Mouse (Mus musculus) embryonic facial prominence, embryonic 14.5 days (tissue): ENCODE measurements around the gene Ambra1. TPM values are rescaled to one million over a fixed set of nuclear protein-coding genes. Genes with fewer than 3 reads are reported as not detected.

ENCODE experiments used
- ATAC-seq: fragments of 200-750 bp; cut with Nextera tagmentation; 2 replicates; pipeline ENCODE4 v1.8.0; 2017; ENCODE audit warnings: low read depth, moderate number of reproducible peaks, moderate TSS enrichment
- DNase-seq: peaks from one replicate; pipeline ENCODE4 v3.0.0-alpha.2; 2015; ENCODE audit warnings: low spot score
- H3K27ac ChIP-seq: fragments of 300-500 bp; sonication (generic); replicated peaks from 2 replicates; pipeline ENCODE4 v1.5.1; 2014; ENCODE audit warnings: low read depth, mild to moderate bottlenecking, low read length, moderate library complexity
- H3K27me3 ChIP-seq: fragments of 300-500 bp; sonication (generic); replicated peaks from 2 replicates; pipeline ENCODE4 v1.6.1; 2014; ENCODE audit warnings: low read length; ENCODE audit not compliant: control insufficient read depth, insufficient read depth
- H3K36me3 ChIP-seq: fragments of 300-500 bp; sonication (generic); 2 replicates; pipeline ENCODE4 v1.6.1; 2014; ENCODE audit warnings: low read length, mixed read lengths; ENCODE audit not compliant: control insufficient read depth, insufficient read depth
- H3K4me1 ChIP-seq: fragments of 300-500 bp; sonication (generic); 2 replicates; pipeline ENCODE4 v1.6.1; 2014; ENCODE audit warnings: antibody characterized with exemption, low read length; ENCODE audit not compliant: control insufficient read depth, insufficient read depth
- H3K4me2 ChIP-seq: fragments of 300-500 bp; sonication (generic); 2 replicates; pipeline ENCODE4 v1.6.1; 2014; ENCODE audit warnings: low read depth, mild to moderate bottlenecking, low read length, moderate library complexity, mixed read lengths
- H3K4me3 ChIP-seq: fragments of 300-500 bp; sonication (generic); 2 replicates; pipeline ENCODE4 v1.5.1; 2014; ENCODE audit warnings: low read depth, mild to moderate bottlenecking, low read length
- H3K9ac ChIP-seq: fragments of 300-500 bp; sonication (generic); 2 replicates; pipeline ENCODE4 v1.6.1; 2014; ENCODE audit warnings: low read depth, mild to moderate bottlenecking, low read length, moderate library complexity, mixed read lengths
- H3K9me3 ChIP-seq: fragments of 300-500 bp; sonication (generic); 2 replicates; pipeline ENCODE4 v1.6.1; 2016; ENCODE audit warnings: low read length; ENCODE audit not compliant: control insufficient read depth
- WGBS: fragments of 180-500 bp; shearing (Covaris S2); extraction: QIAGEN DNeasy Blood & Tissue Kit; methylation state at CpG from one replicate; pipeline ENCODE4 v1.1.7; 2014; 5-methylcytosine and 5-hydroxymethylcytosine counted together
- polyA plus RNA-seq: library from polyadenylated mRNA; unstranded; fragments of >200 nt; fragmentation: Nextera tagmentation; extraction: Ambion mirVana; gene quantifications from 2 replicates; pipeline ENCODE4 v1.2.1, GENCODE M21; 2014

Gene Ambra1
- polyA plus RNA-seq, 1 experiment from 2014 or later = 15.3 TPM

DNA sequence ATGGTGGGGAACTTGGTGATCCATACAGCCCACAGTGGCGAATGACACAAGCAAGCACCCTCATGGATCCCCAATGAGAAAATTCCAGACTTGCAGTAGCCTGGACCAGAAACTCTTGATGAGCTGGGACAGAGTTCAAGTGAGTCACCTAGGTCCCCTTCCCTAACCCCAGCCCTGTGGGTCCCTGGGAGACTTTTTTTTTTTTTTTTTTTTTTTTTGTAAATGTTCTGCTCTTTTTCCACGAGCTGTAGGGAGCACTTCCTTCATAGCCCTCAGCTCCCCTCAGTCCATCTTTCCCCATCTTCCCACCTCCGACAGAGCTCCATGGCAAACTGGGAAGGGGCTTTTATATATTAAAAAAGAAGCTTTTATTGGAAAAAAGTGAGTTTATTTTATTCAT lies 199.5 kb downstream of the Ambra1 start:
- DNase-seq (no peak), ATAC-seq (no peak)
- H3K9ac ChIP-seq = peak overlapping the region; percentile 97; the same call in 1 of the 2 replicates
- no peak overlapping the region for H3K27ac ChIP-seq
- H3K36me3 ChIP-seq = peaks cover 20% of the 10 kb centered on the region; the same call in 1 of the 2 replicates
- peaks cover 14% of the 10 kb centered on the region for H3K4me1 ChIP-seq
- H3K4me2 ChIP-seq = peak overlapping the region; percentile 58
- peaks cover 4% of the 10 kb centered on the region; the same call in 1 of the 2 replicates for H3K27me3 ChIP-seq
- H3K9me3 ChIP-seq = no peaks in the 10 kb centered on the region
- peak overlapping the region; percentile 71 for H3K4me3 ChIP-seq
- 57% methylated on average over 3 of the region's 3 CpGs for WGBS

DNA sequence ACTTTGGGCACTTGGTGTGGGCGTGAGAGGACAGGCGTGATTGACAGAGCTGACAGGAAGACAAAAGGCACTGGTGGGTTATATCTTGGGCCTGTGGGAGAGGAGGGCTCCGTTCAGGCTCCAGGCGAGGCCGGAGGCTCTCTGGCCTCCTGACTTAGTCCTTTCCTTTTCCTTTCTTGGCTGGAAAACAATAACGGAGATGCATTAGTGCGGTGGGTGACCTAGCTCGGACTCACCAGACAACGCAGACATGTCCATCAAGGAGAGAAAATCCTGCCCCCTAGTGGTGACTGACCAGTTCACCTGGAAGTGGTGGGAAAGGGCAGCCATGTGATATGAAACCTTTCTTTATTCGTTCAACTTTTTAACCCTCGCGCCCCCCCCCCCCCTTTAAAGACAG lies 200.0 kb downstream of the Ambra1 start:
- Histone ChIP-seq H3K27me3 (no peaks in the 10 kb centered on the region), H3K9ac (peak overlapping the region; percentile 97), H3K4me3 (peak overlapping the region; percentile 71), H3K4me1 (peaks cover 14% of the 10 kb centered on the region), H3K27ac (no peak overlapping the region), H3K9me3 (no peaks in the 10 kb centered on the region), H3K4me2 (peak overlapping the region; percentile 58), H3K36me3 (peaks cover 24% of the 10 kb centered on the region; the same call in 1 of the 2 replicates)
- ATAC-seq = no peak
- 8% methylated on average over 11 of the region's 12 CpGs for WGBS
- DNase-seq = peak; percentile 90

DNA sequence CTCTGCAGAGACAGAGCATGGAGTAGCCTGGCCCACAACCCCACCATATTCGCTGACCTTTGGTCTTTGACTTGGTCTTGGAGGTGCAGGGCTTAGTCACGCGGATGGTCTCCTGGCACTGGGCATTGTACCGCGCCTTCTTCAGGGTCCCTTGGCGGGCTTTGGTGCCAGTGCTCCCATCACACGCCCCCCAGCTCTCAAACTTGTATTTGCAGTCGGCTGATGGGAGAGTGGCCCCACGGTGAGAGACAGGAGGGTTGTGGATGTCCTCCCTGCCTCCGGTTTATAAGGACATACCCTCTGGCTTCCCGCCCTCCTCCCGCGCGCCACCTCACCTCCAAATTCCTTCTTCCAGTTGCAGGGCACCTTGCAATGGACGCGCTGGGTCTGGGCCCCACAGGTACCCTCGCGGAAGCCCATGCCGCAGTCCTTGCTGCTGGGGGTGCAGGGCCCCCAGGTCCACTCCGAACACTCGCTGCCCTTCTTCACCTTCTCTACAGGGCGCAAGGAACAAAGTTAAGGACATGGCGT lies 200.9 kb downstream of the Ambra1 start:
- DNase-seq (no peak), ATAC-seq (no peak)
- Histone ChIP-seq H3K4me2 (peak overlapping the region; percentile 58), H3K27me3 (no peaks in the 10 kb centered on the region), H3K27ac (peak overlapping the region; percentile 98), H3K4me1 (peaks cover 14% of the 10 kb centered on the region), H3K36me3 (peaks cover 33% of the 10 kb centered on the region), H3K9me3 (no peaks in the 10 kb centered on the region), H3K4me3 (peak overlapping the region; percentile 71), H3K9ac (peak overlapping the region; percentile 97)
- WGBS = 2% methylated on average over 23 of the region's 23 CpGs

DNA sequence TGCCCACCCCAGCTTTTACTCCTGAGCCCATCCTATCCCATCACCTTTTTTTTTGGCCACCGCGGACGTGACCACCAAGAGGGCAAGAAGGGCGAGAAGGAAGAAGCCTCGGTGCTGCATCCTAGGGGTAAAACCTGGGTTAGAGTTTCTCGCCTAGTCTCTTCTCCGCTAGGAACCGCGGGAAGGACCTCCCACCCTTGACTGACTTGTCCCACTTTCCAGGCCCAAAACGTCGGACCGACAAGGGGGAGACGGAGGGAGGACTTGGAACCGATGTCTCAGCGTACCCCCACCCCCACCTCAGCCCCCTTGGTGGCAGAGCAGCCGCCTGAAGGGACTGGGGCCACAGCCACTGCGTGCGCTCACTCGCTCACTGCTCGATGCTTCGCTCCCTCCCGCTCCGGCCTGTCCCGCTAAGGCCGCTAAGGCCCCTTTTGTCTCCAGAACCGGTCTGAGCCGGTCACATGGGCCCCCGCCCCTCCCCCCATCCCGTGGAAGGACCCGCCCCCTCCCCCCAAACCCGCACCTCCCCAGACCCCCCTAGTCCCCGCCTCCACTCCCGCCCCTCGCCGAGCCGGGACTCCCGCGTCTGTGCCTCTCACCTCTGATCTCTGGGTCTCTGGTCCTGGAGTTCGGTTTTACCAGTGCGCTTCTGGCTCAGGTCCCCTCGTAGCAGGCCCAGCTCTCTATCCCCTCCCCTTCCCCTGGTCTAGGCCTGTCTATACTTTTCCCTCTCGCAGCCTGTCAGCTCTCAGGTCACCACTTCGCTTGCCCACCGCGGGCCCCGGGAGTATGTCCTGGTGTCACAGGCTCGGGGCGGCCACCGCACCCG lies 201.6 kb downstream of the Ambra1 start:
- Histone ChIP-seq H3K36me3 (peaks cover 40% of the 10 kb centered on the region), H3K4me3 (peak overlapping the region; percentile 71), H3K27me3 (no peaks in the 10 kb centered on the region), H3K4me2 (peak overlapping the region; percentile 58), H3K4me1 (peaks cover 14% of the 10 kb centered on the region), H3K27ac (peak overlapping the region; percentile 98), H3K9me3 (no peaks in the 10 kb centered on the region), H3K9ac (peak overlapping the region; percentile 97)
- DNase-seq = peak; percentile 92
- WGBS = under 1% methylated on average over 32 of the region's 50 CpGs
- peak; percentile 82 for ATAC-seq

DNA sequence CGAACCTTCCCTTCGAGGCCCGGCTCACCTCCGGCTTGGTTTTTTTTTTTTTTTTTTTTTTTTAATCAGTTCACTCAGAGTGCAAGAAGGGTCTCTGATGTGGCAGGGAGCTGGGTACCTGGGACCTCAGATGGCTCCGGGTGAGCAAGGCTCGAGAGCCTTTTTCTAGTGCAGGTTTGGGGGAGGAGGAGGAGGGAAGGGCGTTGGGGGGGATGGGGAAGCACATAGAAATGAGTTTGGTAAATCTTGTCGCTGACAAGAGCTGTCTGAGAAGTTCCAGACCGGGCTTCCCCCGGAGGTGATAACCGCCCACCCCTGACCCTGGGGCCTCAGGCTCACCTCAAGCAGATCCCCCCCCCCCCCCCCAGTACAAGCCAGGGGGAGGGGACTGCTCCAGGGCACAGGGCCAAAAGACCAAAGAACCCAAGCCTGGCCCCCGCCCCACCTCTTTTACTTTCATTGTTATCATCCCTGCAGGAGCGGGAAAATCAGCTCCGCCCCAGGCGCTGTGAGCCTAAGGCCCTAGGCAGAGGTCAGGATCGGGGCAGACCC lies 202.3 kb downstream of the Ambra1 start, which contains the start of gene Mdk:
Mdk (minus strand) TSS at position 138 of the 552 bp plus-strand sequence.
- Histone ChIP-seq H3K27me3 (no peaks in the 10 kb centered on the region), H3K9me3 (no peaks in the 10 kb centered on the region), H3K9ac (peak within 1 kb of the TSS; percentile 97), H3K36me3 (peaks cover 47% of the 10 kb centered on the region), H3K27ac (peak within 1 kb of the TSS; percentile 98), H3K4me2 (peak within 1 kb of the TSS; percentile 58), H3K4me1 (peaks cover 14% of the 10 kb centered on the region), H3K4me3 (peak within 1 kb of the TSS; percentile 71)
- ATAC-seq = no peak
- WGBS = 7% methylated on average over 16 of the region's 16 CpGs
- DNase-seq = peak; percentile 48

DNA sequence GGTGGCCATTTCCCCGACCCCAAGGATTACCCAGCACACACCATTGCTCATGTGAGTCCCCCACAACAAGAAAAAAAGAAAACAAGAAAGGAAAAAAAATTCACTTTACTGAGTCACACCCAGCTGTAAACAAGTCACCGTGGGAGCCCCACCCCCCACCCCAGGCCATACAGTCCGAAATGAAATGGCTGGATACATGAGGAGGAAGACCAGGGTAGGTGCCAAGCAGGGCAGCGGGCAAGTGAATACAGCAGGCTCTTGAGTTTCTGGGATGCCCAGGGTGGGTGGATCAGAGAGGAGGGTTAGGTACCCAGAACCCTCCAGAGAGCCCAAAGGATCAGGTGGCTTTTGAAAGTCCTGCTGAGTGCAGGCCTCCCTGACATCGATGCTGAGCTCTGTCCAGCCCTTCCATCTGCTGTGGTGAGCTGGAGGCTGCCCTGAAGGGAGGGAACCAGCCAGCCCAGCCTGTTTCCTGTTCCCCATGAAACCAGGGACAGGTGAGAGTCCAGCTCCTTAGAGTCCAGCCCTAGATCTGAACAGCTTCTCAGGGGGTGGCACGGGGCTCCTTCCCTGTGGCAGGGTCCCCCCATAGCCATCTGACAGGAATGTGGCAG lies 202.9 kb downstream of the Ambra1 start:
- DNase-seq = no peak
- H3K36me3 ChIP-seq = peaks cover 53% of the 10 kb centered on the region
- no peak overlapping the region for H3K4me3 ChIP-seq
- WGBS = 17% methylated on average over 6 of the region's 6 CpGs
- H3K9ac ChIP-seq = 0 out of 2 replicates have a peak overlapping the region, but pooled peaks have one; percentile 97
- H3K4me2 ChIP-seq = peak overlapping the region; percentile 58; the same call in 1 of the 2 replicates
- ATAC-seq = no peak
- peak overlapping the region; percentile 98; the same call in 1 of the 2 replicates for H3K27ac ChIP-seq
- no peaks in the 10 kb centered on the region for H3K9me3 ChIP-seq
- H3K27me3 ChIP-seq = no peaks in the 10 kb centered on the region
- H3K4me1 ChIP-seq = peaks cover 14% of the 10 kb centered on the region

DNA sequence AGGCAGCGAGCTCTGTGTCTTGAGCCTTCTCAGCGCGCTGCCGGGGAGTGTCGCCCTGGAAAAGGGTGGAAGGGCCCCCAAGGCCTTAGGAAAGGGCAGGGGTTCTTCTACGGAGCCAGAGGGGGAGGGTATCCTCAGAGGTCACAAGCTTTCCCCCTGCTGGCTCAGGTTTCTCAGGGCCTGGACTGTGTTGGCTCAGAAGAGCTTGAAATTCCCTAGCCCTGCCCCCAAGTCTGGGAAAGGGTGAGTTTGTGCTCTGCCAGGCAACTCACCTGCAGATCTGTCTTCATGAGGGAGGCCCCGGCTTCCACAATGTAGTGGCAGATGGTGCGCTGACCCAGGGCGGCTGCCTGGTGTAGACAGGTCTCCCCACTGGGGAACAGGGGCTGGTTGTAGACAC lies 203.5 kb downstream of the Ambra1 start:
- Histone ChIP-seq H3K4me3 (no peak overlapping the region), H3K27me3 (no peaks in the 10 kb centered on the region), H3K9ac (no peak overlapping the region), H3K9me3 (no peaks in the 10 kb centered on the region), H3K27ac (no peak overlapping the region), H3K36me3 (peaks cover 59% of the 10 kb centered on the region), H3K4me2 (no peak overlapping the region), H3K4me1 (peaks cover 14% of the 10 kb centered on the region)
- 37% methylated on average over 8 of the region's 9 CpGs for WGBS
- ATAC-seq (no peak), DNase-seq (no peak)

DNA sequence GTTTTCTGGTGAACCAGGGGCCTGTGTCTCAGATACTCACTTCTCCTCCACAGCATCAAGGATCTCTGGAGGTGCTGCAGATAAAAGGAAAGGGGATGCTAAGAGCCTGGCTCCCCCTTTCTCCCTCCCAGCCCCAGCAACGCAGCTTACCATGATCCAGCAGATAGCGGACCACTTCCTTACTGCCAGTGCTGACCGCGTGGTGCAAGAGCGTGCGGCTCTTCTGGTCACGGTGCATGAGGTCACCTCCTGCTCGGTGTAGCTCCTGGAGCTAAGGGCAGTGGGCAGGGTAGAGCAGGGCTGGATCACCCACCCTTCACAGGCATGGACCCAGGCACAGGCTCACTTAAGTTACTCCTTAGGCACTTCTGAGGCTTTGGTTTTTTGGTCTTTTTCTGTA lies 204.1 kb downstream of the Ambra1 start:
- no peaks in the 10 kb centered on the region for H3K27me3 ChIP-seq
- H3K9ac ChIP-seq = no peak overlapping the region
- peaks cover 64% of the 10 kb centered on the region for H3K36me3 ChIP-seq
- no peaks in the 10 kb centered on the region for H3K9me3 ChIP-seq
- no peak overlapping the region for H3K4me3 ChIP-seq
- H3K4me2 ChIP-seq = no peak overlapping the region
- DNase-seq = no peak
- no peak for ATAC-seq
- 60% methylated on average over 7 of the region's 8 CpGs for WGBS
- H3K4me1 ChIP-seq = peaks cover 14% of the 10 kb centered on the region
- H3K27ac ChIP-seq = no peak overlapping the region
